Mouse (Mus musculus) midbrain, embryonic 14.5 days (tissue): ENCODE measurements around the gene Bcl2. TPM values are rescaled to one million over a fixed set of nuclear protein-coding genes. Genes with fewer than 3 reads are reported as not detected.
"Not testable (repeated sequence)": the region's sequence is repeated elsewhere in the genome, so short reads cannot be mapped to it uniquely, and the experiment has no call there.

Experiments
- ATAC-seq: fragments of 200-750 bp; cut with Nextera tagmentation; 2 replicates; pipeline ENCODE4 v1.8.0; 2017; ENCODE audit warnings: moderate number of reproducible peaks, moderate library complexity; ENCODE audit not compliant: low FRiP score, low TSS enrichment
- DNase-seq: peaks from one replicate; pipeline ENCODE4 v3.0.0-alpha.2; 2015
- H3K27ac ChIP-seq: fragments of 300-500 bp; sonication (generic); replicated peaks from 2 replicates; pipeline ENCODE4 v1.5.1; 2014; ENCODE audit warnings: mild to moderate bottlenecking, low read depth, low read length, moderate library complexity
- H3K27me3 ChIP-seq: fragments of 300-500 bp; sonication (generic); 2 replicates; pipeline ENCODE4 v1.6.1; 2014; ENCODE audit warnings: low read length, control low read depth, mixed read lengths; ENCODE audit not compliant: control insufficient read depth, insufficient read depth
- H3K36me3 ChIP-seq: fragments of 300-500 bp; sonication (generic); 2 replicates; pipeline ENCODE4 v1.6.1; 2014; ENCODE audit warnings: low read length, control low read depth; ENCODE audit not compliant: control insufficient read depth, insufficient read depth
- H3K4me1 ChIP-seq: fragments of 300-500 bp; sonication (generic); 2 replicates; pipeline ENCODE4 v1.6.1; 2014; ENCODE audit warnings: mild to moderate bottlenecking, antibody characterized with exemption, low read length, control low read depth; ENCODE audit not compliant: control insufficient read depth, insufficient read depth
- H3K4me2 ChIP-seq: fragments of 300-500 bp; sonication (generic); 2 replicates; pipeline ENCODE4 v1.6.1; 2014; ENCODE audit warnings: mild to moderate bottlenecking, low read length, moderate library complexity
- H3K4me3 ChIP-seq: fragments of 300-500 bp; sonication (generic); replicated peaks from 2 replicates; pipeline ENCODE4 v1.5.1; 2014; ENCODE audit warnings: low read depth, low read length
- H3K9ac ChIP-seq: fragments of 300-500 bp; sonication (generic); replicated peaks from 2 replicates; pipeline ENCODE4 v1.6.1; 2014; ENCODE audit warnings: mild to moderate bottlenecking, low read length, moderate library complexity
- H3K9me3 ChIP-seq: fragments of 300-500 bp; sonication (generic); 2 replicates; pipeline ENCODE4 v1.6.1; 2016; ENCODE audit warnings: low read length, control low read depth, mixed read lengths; ENCODE audit not compliant: control insufficient read depth
- WGBS: fragments of 180-500 bp; shearing (Covaris S2); extraction: QIAGEN DNeasy Blood & Tissue Kit; methylation state at CpG from one replicate; pipeline ENCODE4 v1.1.7; 2014; 5-methylcytosine and 5-hydroxymethylcytosine counted together
- polyA plus RNA-seq: library from polyadenylated mRNA; unstranded; fragments of >200 nt; fragmentation: Nextera tagmentation; extraction: Ambion mirVana; gene quantifications from 2 replicates; pipeline ENCODE4 v1.2.1, GENCODE M21; 2014

Bcl2 gene
- polyA plus RNA-seq, 1 experiment from 2014 or later: 10.7 TPM

- no peaks in the 10 kb centered on the region for H3K4me1 ChIP-seq
- no peak overlapping the region for H3K4me3 ChIP-seq
- no peak overlapping the region for H3K4me2 ChIP-seq
- no peaks in the 10 kb centered on the region for H3K36me3 ChIP-seq
- no peaks in the 10 kb centered on the region for H3K9me3 ChIP-seq
- no peak overlapping the region for H3K27ac ChIP-seq
- WGBS: 45% methylated on average over 5 of the region's 5 CpGs
- ATAC-seq (no peak), DNase-seq (peak; percentile 72)
- no peaks in the 10 kb centered on the region for H3K27me3 ChIP-seq
- no peak overlapping the region for H3K9ac ChIP-seq
Measured at GRCm38 (mm10) chr1:106542731-106543130, 171.3 kb downstream of the Bcl2 start.

- WGBS: 74% methylated on average over 8 of the region's 8 CpGs
Measured at GRCm38 (mm10) chr1:106541851-106542250, 172.2 kb downstream of the Bcl2 start.

GRCm38 (mm10) chr1:106540130-106540529, 173.9 kb downstream of the Bcl2 start:
- 85% methylated on average over 3 of the region's 3 CpGs for WGBS
- H3K9me3 ChIP-seq: no peaks in the 10 kb centered on the region

More at GRCm38 (mm10) chr1:106541851-106542250, 172.2 kb downstream of the Bcl2 start:
- Histone ChIP-seq H3K9ac (no peak overlapping the region), H3K4me3 (no peak overlapping the region), H3K4me1 (no peaks in the 10 kb centered on the region), H3K27ac (no peak overlapping the region), H3K4me2 (no peak overlapping the region), H3K27me3 (no peaks in the 10 kb centered on the region), H3K9me3 (no peaks in the 10 kb centered on the region), H3K36me3 (no peaks in the 10 kb centered on the region)
- ATAC-seq: no peak
- no peak for DNase-seq

DNA sequence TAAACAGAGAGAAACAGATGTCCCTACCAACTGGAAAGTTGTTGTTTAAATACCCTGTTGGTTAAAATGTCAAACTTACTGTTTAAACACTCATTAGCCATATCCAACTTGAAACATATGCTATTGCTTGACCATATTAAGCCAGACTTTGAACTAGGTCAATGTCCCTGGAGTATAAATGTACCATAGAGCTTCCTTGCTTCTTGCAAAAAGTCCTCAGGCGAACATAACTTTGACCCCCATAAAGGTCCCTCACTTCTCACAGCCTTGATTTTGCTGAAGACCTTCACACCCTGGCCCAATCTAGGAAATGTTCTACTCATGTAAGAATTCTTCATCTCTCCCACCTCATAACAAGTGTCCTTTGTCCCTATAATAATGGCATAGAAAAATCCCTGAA, 175.0 kb downstream of the Bcl2 start:
- ATAC-seq (no peak), DNase-seq (no peak)
- no peak overlapping the region for H3K4me3 ChIP-seq
- no peak overlapping the region for H3K9ac ChIP-seq
- WGBS: 94% methylated on average over 1 of the region's 1 CpGs
- H3K4me2 ChIP-seq: no peak overlapping the region
- no peaks in the 10 kb centered on the region for H3K27me3 ChIP-seq
- no peaks in the 10 kb centered on the region for H3K36me3 ChIP-seq
- H3K27ac ChIP-seq: no peak overlapping the region
- no peaks in the 10 kb centered on the region for H3K4me1 ChIP-seq
- no peaks in the 10 kb centered on the region for H3K9me3 ChIP-seq

More at GRCm38 (mm10) chr1:106540130-106540529, 173.9 kb downstream of the Bcl2 start:
- no peak overlapping the region for H3K27ac ChIP-seq
- no peaks in the 10 kb centered on the region for H3K27me3 ChIP-seq
- H3K36me3 ChIP-seq: no peaks in the 10 kb centered on the region
- H3K9ac ChIP-seq: no peak overlapping the region
- H3K4me2 ChIP-seq: no peak overlapping the region
- no peak for DNase-seq
- H3K4me3 ChIP-seq: no peak overlapping the region
- H3K4me1 ChIP-seq: no peaks in the 10 kb centered on the region
- no peak for ATAC-seq

GRCm38 (mm10) chr1:106534835-106535234, 179.2 kb downstream of the Bcl2 start:
- not testable (repeated sequence) for H3K36me3 ChIP-seq, H3K27ac ChIP-seq, H3K9ac ChIP-seq, H3K4me2 ChIP-seq, H3K4me3 ChIP-seq, DNase-seq, H3K4me1 ChIP-seq, ATAC-seq, H3K27me3 ChIP-seq, H3K9me3 ChIP-seq
- WGBS: 95% methylated on average over 3 of the region's 3 CpGs

DNA sequence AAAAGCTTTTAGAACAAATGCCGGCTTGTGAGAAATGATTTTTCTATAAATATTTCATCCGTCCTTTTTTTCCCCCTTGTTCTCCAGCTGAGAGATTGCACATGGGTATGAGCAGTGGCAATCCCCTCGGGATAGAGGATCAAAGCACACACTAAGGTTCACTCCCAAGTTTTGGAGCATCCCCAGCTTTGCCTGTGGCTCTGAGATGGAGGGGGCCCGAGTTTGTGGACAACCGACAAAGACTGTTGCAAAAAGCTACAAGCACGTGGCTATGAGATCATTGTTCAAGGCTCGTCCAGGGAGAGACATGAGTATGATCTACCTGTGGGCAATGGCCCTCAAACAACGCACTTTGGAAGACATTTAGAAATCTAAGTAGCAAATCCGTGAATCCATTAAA, 184.5 kb downstream of the Bcl2 start:
- Histone ChIP-seq H3K9me3 (no peaks in the 10 kb centered on the region), H3K27me3 (no peaks in the 10 kb centered on the region), H3K4me2 (no peak overlapping the region), H3K4me1 (no peaks in the 10 kb centered on the region), H3K36me3 (no peaks in the 10 kb centered on the region), H3K4me3 (no peak overlapping the region), H3K9ac (no peak overlapping the region), H3K27ac (no peak overlapping the region)
- WGBS: 86% methylated on average over 9 of the region's 9 CpGs
- ATAC-seq: no peak
- no peak for DNase-seq

GRCm38 (mm10) chr1:106527537-106527936, 186.5 kb downstream of the Bcl2 start:
- ATAC-seq: no peak
- Histone ChIP-seq H3K9me3 (no peaks in the 10 kb centered on the region), H3K4me1 (no peaks in the 10 kb centered on the region), H3K27me3 (no peaks in the 10 kb centered on the region), H3K9ac (no peak overlapping the region), H3K27ac (no peak overlapping the region), H3K36me3 (no peaks in the 10 kb centered on the region), H3K4me3 (no peak overlapping the region), H3K4me2 (no peak overlapping the region)
- whole genome bisulfite sequencing: 59% methylated on average over 1 of the region's 1 CpGs
- DNase-seq: no peak

- Histone ChIP-seq H3K27ac (no peak overlapping the region), H3K36me3 (no peaks in the 10 kb centered on the region), H3K9me3 (no peaks in the 10 kb centered on the region), H3K4me1 (no peaks in the 10 kb centered on the region), H3K4me2 (no peak overlapping the region), H3K27me3 (no peaks in the 10 kb centered on the region), H3K9ac (no peak overlapping the region), H3K4me3 (no peak overlapping the region)
- no peak for DNase-seq
- ATAC-seq: no peak
- WGBS: 87% methylated on average over 7 of the region's 7 CpGs
Measured at GRCm38 (mm10) chr1:106526751-106527150, 187.3 kb downstream of the Bcl2 start.

GRCm38 (mm10) chr1:106526112-106526511, 188.0 kb downstream of the Bcl2 start:
- DNase-seq (no peak), ATAC-seq (no peak)
- no peaks in the 10 kb centered on the region for H3K9me3 ChIP-seq
- no peaks in the 10 kb centered on the region for H3K4me1 ChIP-seq
- H3K27ac ChIP-seq: no peak overlapping the region
- H3K4me2 ChIP-seq: no peak overlapping the region
- no peaks in the 10 kb centered on the region for H3K27me3 ChIP-seq
- H3K4me3 ChIP-seq: no peak overlapping the region
- no peak overlapping the region for H3K9ac ChIP-seq
- no peaks in the 10 kb centered on the region for H3K36me3 ChIP-seq
- 88% methylated on average over 3 of the region's 3 CpGs for WGBS
